Mouse (Mus musculus): ENCODE measurements around the gene Gm45337. TPM values are rescaled to one million over a fixed set of nuclear protein-coding genes. Genes with fewer than 3 reads are reported as not detected.
A peak's percentile ranks its signal among the peaks of the same experiment; 100 is the strongest.

Gene Gm45337
- polyA plus RNA-seq, 1 experiment from 2014 or later = not detected

- peak overlapping the region; percentile 93 for H3K4me2 ChIP-seq (replicated peaks; ENCODE audit: low read depth, low read length)
Measured at GRCm38 (mm10) chr7:142094301-142095143, 49.9 kb downstream of the Gm45337 start.

GRCm38 (mm10) chr7:142093696-142094240 is 50.6 kb downstream of the Gm45337 start:
- DNase-seq (ENCODE audit: low spot score) = no peak
- H3K27me3 ChIP-seq (ENCODE audit: control insufficient read depth, insufficient read depth, low read length) = peaks cover 18% of the 10 kb centered on the region; the same call in 1 of the 2 replicates
- 27% methylated on average over 6 of the region's 6 CpGs for WGBS
- H3K9me3 ChIP-seq (ENCODE audit: control insufficient read depth, low read length) = no peaks in the 10 kb centered on the region
- H3K4me1 ChIP-seq (replicated peaks; ENCODE audit: control insufficient read depth, insufficient read depth, low read length) = peaks cover 29% of the 10 kb centered on the region
- peak overlapping the region; percentile 93 for H3K4me2 ChIP-seq (replicated peaks; ENCODE audit: low read depth, low read length)
- no peaks in the 10 kb centered on the region for H3K36me3 ChIP-seq (ENCODE audit: control insufficient read depth, insufficient read depth, low read length)
- no peak for ATAC-seq (ENCODE audit: low FRiP score)
- peak overlapping the region; percentile 86; the same call in 1 of the 2 replicates for H3K27ac ChIP-seq (ENCODE audit: low read depth, low read length)
- peak overlapping the region; percentile 89 for H3K9ac ChIP-seq (ENCODE audit: low read depth, low read length)
- peak overlapping the region; percentile 74 for H3K4me3 ChIP-seq (ENCODE audit: low read depth, low read length)

More at GRCm38 (mm10) chr7:142094301-142095143, 49.9 kb downstream of the Gm45337 start:
- Histone ChIP-seq H3K27me3 (ENCODE audit: control insufficient read depth, insufficient read depth, low read length) (peaks cover 18% of the 10 kb centered on the region; the same call in 1 of the 2 replicates), H3K9ac (ENCODE audit: low read depth, low read length) (peak overlapping the region; percentile 89), H3K27ac (ENCODE audit: low read depth, low read length) (peak overlapping the region; percentile 86), H3K36me3 (ENCODE audit: control insufficient read depth, insufficient read depth, low read length) (no peaks in the 10 kb centered on the region), H3K4me3 (ENCODE audit: low read depth, low read length) (peak overlapping the region; percentile 74), H3K9me3 (ENCODE audit: control insufficient read depth, low read length) (no peaks in the 10 kb centered on the region), H3K4me1 (replicated peaks; ENCODE audit: control insufficient read depth, insufficient read depth, low read length) (peaks cover 24% of the 10 kb centered on the region)
- ATAC-seq (ENCODE audit: low FRiP score) (peak; percentile 43), DNase-seq (ENCODE audit: low spot score) (peak; percentile 62)
- 0% methylated on average over 72 of the region's 89 CpGs for WGBS

Other genes with a start within 250 kb of the Gm45337 start
- 53.5 and 65.8 TPM in 2 replicates for gene Tollip, start 226.1 kb downstream of the Gm45337 start, polyA plus RNA-seq (2014; fragmentation: Nextera tagmentation; extraction: Ambion mirVana)
- 13.7 and 15.6 TPM in 2 replicates for gene Brsk2, start 194.9 kb downstream of the Gm45337 start, polyA plus RNA-seq (2014; fragmentation: Nextera tagmentation; extraction: Ambion mirVana)
- 53.3 and 59.8 TPM in 2 replicates for gene Mob2, start 83.5 kb downstream of the Gm45337 start, polyA plus RNA-seq (2014; fragmentation: Nextera tagmentation; extraction: Ambion mirVana)
- gene Dusp8, start 48.8 kb downstream of the Gm45337 start, polyA plus RNA-seq (2014; fragmentation: Nextera tagmentation; extraction: Ambion mirVana) = 19.1 and 20.9 TPM in 2 replicates
- not detected in 2 replicates for gene Gm45618, start 23.9 kb downstream of the Gm45337 start, polyA plus RNA-seq (2014; fragmentation: Nextera tagmentation; extraction: Ambion mirVana)
- gene Gm39115, start 8.6 kb downstream of the Gm45337 start, polyA plus RNA-seq (2014; fragmentation: Nextera tagmentation; extraction: Ambion mirVana) = not detected in 2 replicates
- not detected in 2 replicates for gene Gm29735, start 12.5 kb upstream of the Gm45337 start, polyA plus RNA-seq (2014; fragmentation: Nextera tagmentation; extraction: Ambion mirVana)
- gene Gm4553, start 21.1 kb upstream of the Gm45337 start, polyA plus RNA-seq (2014; fragmentation: Nextera tagmentation; extraction: Ambion mirVana) = not detected in 2 replicates
- gene Krtap5-2, start 31.4 kb upstream of the Gm45337 start, polyA plus RNA-seq (2014; fragmentation: Nextera tagmentation; extraction: Ambion mirVana) = not detected in 2 replicates
- gene Gm10153, start 45.8 kb upstream of the Gm45337 start, polyA plus RNA-seq (2014; fragmentation: Nextera tagmentation; extraction: Ambion mirVana) = not detected in 2 replicates
- gene Krtap5-3, start 56.8 kb upstream of the Gm45337 start, polyA plus RNA-seq (2014; fragmentation: Nextera tagmentation; extraction: Ambion mirVana) = not detected in 2 replicates
- gene Gm7579, start 67.3 kb upstream of the Gm45337 start, polyA plus RNA-seq (2014; fragmentation: Nextera tagmentation; extraction: Ambion mirVana) = not detected in 2 replicates
- gene Krtap5-5, start 85.4 kb upstream of the Gm45337 start, polyA plus RNA-seq (2014; fragmentation: Nextera tagmentation; extraction: Ambion mirVana) = not detected in 2 replicates
- gene Gm40460, start 96.5 kb upstream of the Gm45337 start, polyA plus RNA-seq (2014; fragmentation: Nextera tagmentation; extraction: Ambion mirVana) = not detected in 2 replicates
- gene Gm2431, start 113.7 kb upstream of the Gm45337 start, polyA plus RNA-seq (2014; fragmentation: Nextera tagmentation; extraction: Ambion mirVana) = not detected in 2 replicates
- gene Gm4559, start 129.8 kb upstream of the Gm45337 start, polyA plus RNA-seq (2014; fragmentation: Nextera tagmentation; extraction: Ambion mirVana) = not detected in 2 replicates
- not detected in 2 replicates for gene Krtap5-1, start 152.5 kb upstream of the Gm45337 start, polyA plus RNA-seq (2014; fragmentation: Nextera tagmentation; extraction: Ambion mirVana)
- not detected in 2 replicates for gene Krtap5-4, start 158.9 kb upstream of the Gm45337 start, polyA plus RNA-seq (2014; fragmentation: Nextera tagmentation; extraction: Ambion mirVana)
- 0.39 and 0.47 TPM in 2 replicates for gene Ifitm10, start 229.1 kb upstream of the Gm45337 start, polyA plus RNA-seq (2014; fragmentation: Nextera tagmentation; extraction: Ambion mirVana)
- gene Gm49369, start 238.1 kb upstream of the Gm45337 start, polyA plus RNA-seq (2014; fragmentation: Nextera tagmentation; extraction: Ambion mirVana) = not detected in 2 replicates
- gene Ctsd, start 243.4 kb upstream of the Gm45337 start, polyA plus RNA-seq (2014; fragmentation: Nextera tagmentation; extraction: Ambion mirVana) = 168 and 200 TPM in 2 replicates

Measured in hindbrain, embryonic 11.5 days (tissue).